Mouse (Mus musculus): ENCODE data around the gene Adipor2. TPM values are rescaled to one million over a fixed set of nuclear protein-coding genes. Genes with fewer than 3 reads are reported as not detected.
A peak's percentile ranks its signal among the peaks of the same experiment; 100 is the strongest.

The Adipor2 gene
- polyA plus RNA-seq, 1 experiment = 370 TPM

DNA sequence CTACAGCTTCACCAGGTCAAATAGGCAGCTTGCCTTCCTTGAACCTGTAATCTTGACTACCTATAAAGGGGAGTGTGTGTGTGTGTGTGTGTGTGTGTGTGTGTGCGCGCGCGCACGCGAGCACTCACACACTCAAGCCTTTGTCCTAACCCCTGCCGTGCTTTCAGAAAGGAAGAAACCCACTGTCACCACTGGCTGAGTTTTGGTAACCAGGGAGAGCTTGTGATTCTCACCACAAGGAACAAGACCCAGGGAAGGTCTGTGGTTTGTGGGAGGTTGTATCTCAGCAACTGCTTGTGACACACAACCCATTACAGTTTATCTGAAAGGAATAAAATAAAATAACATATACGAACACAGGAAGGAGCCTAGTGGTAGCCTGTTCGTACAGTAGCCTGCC lies 8.9 kb downstream of the Adipor2 start:
- Histone ChIP-seq H3K4me3 (ENCODE audit: insufficient read depth, low read depth, low read length) (no peak overlapping the region), H3K27ac (replicated peaks; ENCODE audit: low read depth, low read length) (peak overlapping the region; percentile 100), H3K4me1 (ENCODE audit: control insufficient read depth, insufficient read depth, insufficient read length, low read length) (peaks cover 41% of the 10 kb centered on the region)

DNA sequence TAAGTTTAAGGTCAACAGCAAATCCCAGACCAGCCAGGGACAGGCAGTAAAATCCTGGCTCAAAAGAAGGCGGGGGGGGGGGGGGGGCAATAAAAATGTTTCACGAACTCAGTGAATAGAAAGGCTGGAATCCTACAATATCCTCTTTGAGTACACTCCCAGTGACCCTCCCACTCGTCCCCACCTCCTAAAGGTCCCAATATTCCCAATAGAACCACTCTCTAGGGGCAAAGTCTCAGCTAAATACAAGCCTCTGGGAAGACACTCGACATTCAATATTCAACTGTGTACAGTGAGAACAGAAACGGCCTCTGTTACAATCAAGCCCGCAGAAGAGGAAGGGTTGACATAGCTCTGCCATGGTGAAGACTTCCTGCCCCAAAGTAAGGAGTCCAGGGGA lies 9.7 kb downstream of the Adipor2 start:
- Histone ChIP-seq H3K4me1 (ENCODE audit: control insufficient read depth, insufficient read depth, insufficient read length, low read length) (peaks cover 43% of the 10 kb centered on the region), H3K4me3 (ENCODE audit: insufficient read depth, low read depth, low read length) (no peak overlapping the region), H3K27ac (replicated peaks; ENCODE audit: low read depth, low read length) (peak overlapping the region; percentile 100; the same call in 1 of the 2 replicates)

DNA sequence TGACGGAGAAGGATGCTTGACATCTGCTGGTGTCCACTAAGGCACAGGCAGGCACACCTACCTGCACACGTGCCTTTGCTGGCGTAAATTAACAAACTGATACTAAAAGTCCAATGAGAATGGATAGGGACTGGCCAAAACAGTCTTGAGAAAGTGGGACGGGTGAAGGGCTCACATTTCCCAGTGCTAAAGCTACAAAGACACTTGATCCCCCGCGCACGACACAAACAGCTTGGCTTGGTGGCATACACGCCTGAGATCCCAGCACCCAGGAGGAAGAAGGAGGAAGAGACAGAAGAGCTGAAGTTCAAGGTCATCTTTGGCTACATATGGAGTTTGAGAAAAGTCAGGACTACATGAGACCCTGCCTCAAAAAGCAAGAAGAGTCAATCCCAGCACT lies 11.0 kb downstream of the Adipor2 start:
- H3K4me3 ChIP-seq (ENCODE audit: insufficient read depth, low read depth, low read length) = no peak overlapping the region
- peaks cover 44% of the 10 kb centered on the region for H3K4me1 ChIP-seq (ENCODE audit: control insufficient read depth, insufficient read depth, insufficient read length, low read length)
- peak overlapping the region; percentile 67 for H3K27ac ChIP-seq (replicated peaks; ENCODE audit: low read depth, low read length)

DNA sequence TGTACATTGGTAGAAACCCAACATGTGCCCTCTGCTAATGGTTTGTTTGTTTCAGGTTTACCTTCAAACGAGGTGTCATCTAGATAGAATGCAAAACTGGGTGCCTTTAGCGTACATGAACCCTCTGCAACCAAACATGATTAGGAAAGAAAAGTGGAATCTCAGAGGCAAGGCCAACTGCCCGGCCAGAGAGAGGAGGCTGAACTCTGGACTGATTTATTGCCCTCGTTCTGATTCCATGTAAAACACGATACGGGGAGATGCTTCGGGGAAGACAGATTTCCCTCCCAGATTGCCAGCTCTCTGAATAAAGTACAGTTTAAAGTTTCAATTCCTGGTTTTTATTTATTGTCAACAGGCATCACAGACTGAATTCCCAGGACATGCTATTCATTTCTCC lies 12.2 kb downstream of the Adipor2 start:
- H3K27ac ChIP-seq (replicated peaks; ENCODE audit: low read depth, low read length) = no peak overlapping the region
- no peak overlapping the region for H3K4me3 ChIP-seq (ENCODE audit: insufficient read depth, low read depth, low read length)
- H3K4me1 ChIP-seq (ENCODE audit: control insufficient read depth, insufficient read depth, insufficient read length, low read length) = peaks cover 40% of the 10 kb centered on the region

DNA sequence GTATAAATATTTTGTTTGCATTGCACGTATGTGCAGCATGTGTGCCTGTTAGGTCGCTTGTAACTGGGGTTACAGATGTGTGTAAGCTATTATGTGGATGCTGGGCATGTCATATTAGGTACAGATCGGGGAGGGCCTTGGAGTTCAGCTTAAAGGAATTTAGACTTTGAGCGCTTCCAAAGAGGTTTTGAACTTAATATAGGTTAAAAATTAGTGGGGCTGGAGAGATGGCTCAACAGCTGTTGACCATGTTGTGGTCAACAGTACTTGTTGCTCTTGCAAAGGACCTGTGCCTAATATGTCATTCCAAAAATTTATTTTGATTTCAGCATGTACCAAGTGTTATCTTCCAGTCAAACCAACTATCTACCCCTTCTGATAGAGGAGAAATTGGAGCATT lies 12.7 kb downstream of the Adipor2 start:
- Histone ChIP-seq H3K4me3 (ENCODE audit: insufficient read depth, low read depth, low read length) (no peak overlapping the region), H3K27ac (replicated peaks; ENCODE audit: low read depth, low read length) (no peak overlapping the region), H3K4me1 (ENCODE audit: control insufficient read depth, insufficient read depth, insufficient read length, low read length) (peaks cover 41% of the 10 kb centered on the region)

DNA sequence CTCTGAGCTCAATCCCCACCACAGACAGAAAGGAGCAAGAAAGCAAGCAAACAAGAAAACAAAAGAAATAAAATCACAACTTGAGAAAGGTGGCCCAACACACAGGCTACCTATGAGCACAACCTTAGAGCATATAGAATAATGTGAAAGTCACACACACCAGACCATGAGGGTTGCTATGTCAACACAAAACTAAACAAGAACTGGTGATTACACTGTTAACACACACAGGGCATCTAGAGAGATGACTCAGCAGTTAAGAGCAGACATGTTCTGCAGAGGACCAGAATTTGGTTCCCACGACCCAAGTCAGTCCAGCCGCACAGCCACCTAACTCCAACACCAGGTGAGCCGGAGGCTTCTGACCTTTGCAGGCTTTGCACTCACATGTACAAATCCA lies 14.5 kb downstream of the Adipor2 start:
- Histone ChIP-seq H3K4me1 (ENCODE audit: control insufficient read depth, insufficient read depth, insufficient read length, low read length) (peaks cover 41% of the 10 kb centered on the region), H3K27ac (replicated peaks; ENCODE audit: low read depth, low read length) (peak overlapping the region; percentile 48), H3K4me3 (ENCODE audit: insufficient read depth, low read depth, low read length) (no peak overlapping the region)

DNA sequence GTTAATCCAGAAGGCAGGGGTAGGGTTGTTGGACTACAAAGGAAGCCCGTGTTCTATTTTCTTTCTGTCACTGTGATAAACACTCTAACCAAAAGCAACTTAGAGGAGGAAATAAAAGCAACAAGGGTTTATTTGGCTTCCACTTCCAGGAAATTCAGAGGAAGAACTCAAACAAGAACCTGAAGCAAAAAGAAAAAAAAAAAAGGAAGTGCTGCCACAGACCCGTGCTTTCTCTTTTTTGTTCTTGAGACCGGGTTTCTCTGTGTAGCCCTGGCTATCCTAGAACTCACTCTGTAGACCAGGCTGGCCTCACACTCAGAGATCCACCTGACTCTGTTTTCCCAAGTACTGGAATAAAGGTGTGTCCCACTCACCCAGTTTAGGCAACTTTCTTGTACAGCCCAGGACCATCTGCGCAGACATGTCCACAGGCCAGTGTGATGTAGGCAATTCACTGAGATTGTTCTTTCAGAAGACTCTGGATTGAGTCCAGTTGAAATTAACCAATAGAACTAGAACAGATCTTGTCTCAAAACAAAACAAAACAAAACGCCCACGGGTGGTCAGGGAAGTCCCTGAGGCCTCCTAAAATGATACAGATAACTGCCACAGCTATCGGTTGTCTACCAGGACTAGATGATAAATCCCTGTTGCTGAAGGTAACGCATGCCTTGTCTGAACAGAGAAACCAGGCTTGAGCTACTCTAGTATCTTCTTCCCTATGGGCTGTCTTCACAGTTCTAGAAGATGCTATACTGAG lies 15.8 kb downstream of the Adipor2 start:
- Histone ChIP-seq H3K27ac (replicated peaks; ENCODE audit: low read depth, low read length) (peak overlapping the region; percentile 48), H3K4me1 (ENCODE audit: control insufficient read depth, insufficient read depth, insufficient read length, low read length) (peaks cover 40% of the 10 kb centered on the region), H3K4me3 (ENCODE audit: insufficient read depth, low read depth, low read length) (no peak overlapping the region)

DNA sequence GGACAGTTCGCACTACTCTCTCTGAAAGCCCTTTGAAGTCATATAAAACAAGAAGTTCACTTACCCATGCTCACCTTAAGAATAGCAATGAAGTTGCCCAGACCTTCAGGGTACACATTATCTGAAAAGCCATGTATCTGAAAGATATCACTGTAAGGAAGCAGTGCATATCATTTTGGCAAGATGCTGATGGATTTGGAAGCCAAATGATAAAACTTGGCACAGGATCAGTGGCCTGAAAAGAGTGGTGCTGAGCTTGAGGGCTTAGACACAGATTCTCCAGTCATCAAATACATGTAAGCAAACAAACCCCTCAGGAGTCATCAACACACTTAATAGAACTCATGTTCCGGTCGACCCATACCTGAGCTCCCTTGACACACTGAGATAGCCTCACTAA lies 16.9 kb downstream of the Adipor2 start:
- H3K27ac ChIP-seq (replicated peaks; ENCODE audit: low read depth, low read length) = peak overlapping the region; percentile 85
- no peak overlapping the region for H3K4me3 ChIP-seq (ENCODE audit: insufficient read depth, low read depth, low read length)
- H3K4me1 ChIP-seq (ENCODE audit: control insufficient read depth, insufficient read depth, insufficient read length, low read length) = peaks cover 38% of the 10 kb centered on the region

DNA sequence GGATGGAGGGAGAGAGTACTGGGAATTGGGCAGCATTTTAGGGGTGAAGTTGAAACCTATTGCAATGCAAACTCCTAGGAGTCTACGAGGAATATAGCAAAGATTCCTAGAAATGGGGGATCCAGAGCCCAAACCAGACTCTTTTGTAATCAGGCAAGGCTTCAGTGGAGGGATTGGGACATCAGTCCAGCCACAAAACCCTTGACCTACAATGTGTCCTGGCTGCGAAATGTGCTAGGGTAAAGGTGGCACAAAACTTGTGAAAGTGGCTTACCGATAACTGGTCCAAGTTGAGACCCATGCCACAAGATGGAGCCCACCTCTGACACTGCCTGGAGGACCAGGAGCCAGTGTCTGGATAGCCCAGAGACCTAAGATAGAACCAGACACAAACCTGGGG lies 18.1 kb downstream of the Adipor2 start:
- Histone ChIP-seq H3K4me1 (ENCODE audit: control insufficient read depth, insufficient read depth, insufficient read length, low read length) (peaks cover 42% of the 10 kb centered on the region), H3K27ac (replicated peaks; ENCODE audit: low read depth, low read length) (peak overlapping the region; percentile 85), H3K4me3 (ENCODE audit: insufficient read depth, low read depth, low read length) (no peak overlapping the region)

DNA sequence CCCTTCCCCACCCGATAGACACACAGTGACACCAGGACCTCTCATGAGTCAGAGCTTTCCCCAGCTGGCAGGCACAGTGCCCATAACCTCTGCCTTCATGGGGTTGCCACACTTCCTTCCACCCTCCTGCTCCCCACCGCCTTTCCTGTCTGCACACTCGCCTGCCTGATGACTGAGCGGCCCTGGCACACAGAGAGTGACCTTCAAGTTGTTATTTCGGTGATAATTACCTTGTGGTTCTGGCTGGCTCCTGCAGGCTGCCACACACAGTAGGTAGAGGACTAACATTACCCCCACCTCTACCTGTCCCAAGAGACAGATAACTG lies 21.2 kb downstream of the Adipor2 start:
- peak overlapping the region; percentile 87 for H3K27ac ChIP-seq (replicated peaks; ENCODE audit: low read depth, low read length)
- H3K4me3 ChIP-seq (ENCODE audit: insufficient read depth, low read depth, low read length) = no peak overlapping the region
- peaks cover 24% of the 10 kb centered on the region for H3K4me1 ChIP-seq (ENCODE audit: control insufficient read depth, insufficient read depth, insufficient read length, low read length)

DNA sequence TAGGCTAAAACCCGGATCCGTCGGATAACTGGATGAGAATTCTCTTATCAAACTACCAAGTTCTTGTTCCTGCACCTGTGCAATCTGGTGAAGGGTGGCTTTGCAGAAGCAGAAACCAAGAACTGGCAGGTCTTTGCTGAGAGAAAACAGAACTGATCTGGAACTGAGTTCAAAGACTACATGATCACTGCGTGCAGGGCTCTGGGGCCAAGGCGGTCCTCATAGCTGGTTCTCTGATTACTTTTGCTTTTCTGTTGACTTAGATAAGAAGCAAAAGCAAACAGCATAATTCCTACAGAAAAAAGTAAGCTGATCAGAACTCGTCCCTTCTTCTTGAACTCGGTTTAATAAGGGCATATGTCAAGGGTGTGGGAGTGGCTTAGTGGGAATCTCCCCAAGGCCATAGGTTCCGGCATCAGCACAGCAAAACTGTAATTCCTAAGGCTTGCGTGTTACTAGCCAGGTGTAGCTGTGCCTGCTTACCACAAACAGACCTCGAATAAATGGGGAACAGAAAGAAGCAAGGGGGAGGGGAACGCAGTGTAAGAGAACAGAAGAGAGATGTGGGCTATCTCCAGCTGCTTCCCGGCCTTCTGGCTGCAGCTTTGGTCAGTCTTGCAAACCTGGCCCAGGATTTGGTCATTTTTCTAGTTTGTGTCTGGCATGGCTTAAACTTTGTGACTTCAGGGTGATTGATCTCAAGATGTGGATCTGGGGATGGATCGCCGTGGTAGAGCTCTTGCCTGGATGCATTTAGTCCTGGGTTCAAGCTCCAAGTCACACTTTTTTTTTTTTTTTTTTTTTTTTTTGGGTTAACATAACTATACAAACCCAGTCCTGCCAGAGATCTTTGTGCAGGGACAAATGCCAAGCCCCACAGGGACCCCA lies 21.8 kb downstream of the Adipor2 start:
- peaks cover 23% of the 10 kb centered on the region for H3K4me1 ChIP-seq (ENCODE audit: control insufficient read depth, insufficient read depth, insufficient read length, low read length)
- H3K4me3 ChIP-seq (ENCODE audit: insufficient read depth, low read depth, low read length) = no peak overlapping the region
- peak overlapping the region; percentile 81 for H3K27ac ChIP-seq (replicated peaks; ENCODE audit: low read depth, low read length)

DNA sequence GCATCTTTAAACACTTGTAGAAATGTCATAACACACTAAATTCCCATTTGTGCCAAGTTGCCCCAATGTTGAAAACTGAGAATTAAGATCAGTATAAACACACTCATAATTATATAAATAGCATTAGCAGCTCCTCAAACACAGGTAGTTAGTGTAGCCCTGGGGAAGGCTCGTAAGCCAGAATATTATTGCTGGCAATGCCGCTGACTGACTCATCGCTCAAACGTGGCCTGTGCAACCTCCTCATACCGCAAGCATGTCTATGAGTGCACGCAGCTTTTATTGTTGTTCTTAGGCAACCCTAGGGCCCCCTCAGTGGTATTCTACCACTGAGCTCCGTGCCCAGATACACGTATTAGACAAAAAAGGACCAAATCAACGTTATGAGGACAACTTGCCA lies 24.7 kb downstream of the Adipor2 start:
- peaks cover 20% of the 10 kb centered on the region for H3K4me1 ChIP-seq (ENCODE audit: control insufficient read depth, insufficient read depth, insufficient read length, low read length)
- peak overlapping the region; percentile 39; the same call in 1 of the 2 replicates for H3K27ac ChIP-seq (replicated peaks; ENCODE audit: low read depth, low read length)
- H3K4me3 ChIP-seq (ENCODE audit: insufficient read depth, low read depth, low read length) = no peak overlapping the region

DNA sequence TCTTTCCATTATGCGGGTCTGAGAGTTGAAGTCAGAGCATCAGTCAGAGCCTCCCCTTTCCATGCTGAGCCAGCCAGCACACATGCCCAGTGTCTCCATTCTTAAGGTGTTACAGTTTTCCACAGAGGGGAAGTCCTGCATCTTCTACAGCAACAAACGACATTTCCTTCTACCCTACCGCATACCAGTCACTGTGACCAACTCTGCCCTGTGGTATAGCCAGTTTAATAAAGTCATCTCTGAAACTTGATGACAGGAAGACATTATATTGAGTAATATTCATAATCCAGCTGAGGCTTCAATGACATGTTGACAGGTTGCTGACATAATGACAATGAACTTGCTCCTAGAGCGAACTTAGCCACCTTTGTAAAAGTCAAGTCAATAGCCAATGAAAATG lies 26.8 kb downstream of the Adipor2 start:
- Histone ChIP-seq H3K4me3 (ENCODE audit: insufficient read depth, low read depth, low read length) (no peak overlapping the region), H3K27ac (replicated peaks; ENCODE audit: low read depth, low read length) (peak overlapping the region; percentile 30; the same call in 1 of the 2 replicates)

DNA sequence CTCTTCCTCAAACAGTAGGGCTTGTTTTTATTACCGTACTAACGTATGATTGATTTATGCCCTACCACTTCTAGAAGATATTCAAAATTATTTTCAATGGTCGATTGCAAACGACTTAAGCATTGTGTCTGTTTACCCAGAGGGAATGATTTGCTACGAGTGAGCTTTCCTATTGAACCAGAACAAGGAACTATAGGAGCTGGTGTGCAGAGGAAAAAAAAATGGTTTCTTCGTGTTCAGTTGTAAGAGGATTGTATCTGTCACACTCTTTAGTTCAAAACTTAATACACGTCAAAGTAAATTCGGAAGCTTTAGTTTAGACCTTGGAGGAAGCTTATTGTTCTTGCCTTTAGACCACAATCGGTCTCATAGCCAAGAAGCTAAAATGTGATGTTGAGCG lies 28.4 kb downstream of the Adipor2 start:
- Histone ChIP-seq H3K4me3 (ENCODE audit: insufficient read depth, low read depth, low read length) (peak overlapping the region; percentile 72), H3K4me1 (ENCODE audit: control insufficient read depth, insufficient read depth, insufficient read length, low read length) (peaks cover 21% of the 10 kb centered on the region), H3K27ac (replicated peaks; ENCODE audit: low read depth, low read length) (peak overlapping the region; percentile 45)

More for the DNA sequence above, 26.8 kb downstream of the Adipor2 start:
- H3K4me1 ChIP-seq (ENCODE audit: control insufficient read depth, insufficient read depth, insufficient read length, low read length) = peaks cover 19% of the 10 kb centered on the region

DNA sequence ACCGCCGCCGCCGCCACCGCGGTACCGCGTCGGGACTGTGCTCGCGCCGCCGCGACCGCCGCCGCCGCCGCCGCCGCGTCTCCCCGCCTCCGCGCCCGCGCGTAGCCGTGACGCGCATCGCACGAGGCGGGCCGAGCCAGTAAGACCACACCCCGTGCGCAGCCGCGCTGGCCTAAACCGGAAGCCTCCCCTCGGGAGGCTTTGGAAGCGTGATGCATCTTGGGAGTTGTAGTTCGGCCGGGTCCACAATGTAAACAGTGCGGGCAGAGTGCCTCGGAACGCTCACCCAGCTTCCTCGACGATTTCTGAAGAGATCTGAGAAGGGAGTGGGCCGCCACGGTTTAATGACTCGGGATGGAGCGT lies 28.9 kb downstream of the Adipor2 start:
- H3K4me1 ChIP-seq (ENCODE audit: control insufficient read depth, insufficient read depth, insufficient read length, low read length) = peaks cover 21% of the 10 kb centered on the region
- H3K27ac ChIP-seq (replicated peaks; ENCODE audit: low read depth, low read length) = peak overlapping the region; percentile 45
- H3K4me3 ChIP-seq (ENCODE audit: insufficient read depth, low read depth, low read length) = peak overlapping the region; percentile 95

Measured in brown adipose tissue, adult 24 weeks (tissue).